Comparison of ENCODE assay signal across 20 mouse cellular contexts in the genomic region with DNA sequence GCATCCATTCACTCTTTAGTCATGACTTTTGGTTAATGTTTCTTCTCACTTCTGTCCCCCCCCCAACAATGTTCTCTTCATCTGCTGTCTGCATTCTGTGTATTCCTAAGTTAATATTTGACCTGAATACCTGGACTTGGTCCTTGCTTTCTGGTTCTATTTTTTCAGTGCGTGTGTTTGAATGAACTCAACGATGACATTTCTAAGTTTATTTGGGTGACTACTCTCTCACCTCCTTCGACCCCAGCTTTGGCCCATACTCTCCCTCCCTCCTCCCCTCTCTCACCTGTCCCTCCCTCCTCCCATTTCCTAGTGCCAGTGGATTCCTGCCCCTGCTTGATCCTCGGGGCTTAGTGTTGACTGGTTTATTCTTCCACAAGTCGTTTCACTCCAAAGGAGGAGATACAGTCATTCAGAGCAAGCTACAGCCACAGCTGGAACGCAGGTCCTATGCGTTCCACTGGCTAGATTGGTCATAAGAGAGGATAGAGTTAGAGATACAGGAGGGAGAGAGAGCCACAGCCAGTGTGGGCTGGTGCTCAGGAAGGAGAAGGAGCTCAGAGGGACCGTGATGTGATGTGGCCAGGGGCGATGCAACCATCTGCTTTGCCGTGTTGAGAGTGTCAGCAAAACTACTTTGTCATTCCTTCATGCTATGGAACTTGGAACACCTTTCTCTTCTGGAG. TPM values are rescaled to one million over a fixed set of nuclear protein-coding genes. Genes with fewer than 3 reads are reported as not detected.
DNase-seq lines count a peak whose midpoint lies in the region; ATAC-seq lines count a peak whose summit lies in the region.
"Had no signal": no experiment of that assay in that cellular context is flagged by ENCODE, and none has a peak within 500 bp of the region (broad histone marks: within the 10 kb centered on the region; RNA-seq: fewer than 3 reads in every experiment).

No protein-coding gene starts in this region.

- H3K4me3 ChIP-seq in heart, embryonic 12.5 days = no peak overlapping the region
- H3K4me3 ChIP-seq in intestine, embryonic 16.5 days (ENCODE audit: low read length) = no peak overlapping the region
- H3K4me3 ChIP-seq in kidney, embryonic 16.5 days (ENCODE audit: low read length) = no peak overlapping the region
- H3K4me3 ChIP-seq in limb, embryonic 12.5 days (replicated peaks) = no peak overlapping the region
- H3K4me3 ChIP-seq: forebrain, embryonic 15.5 days; heart, embryonic 10.5 days had no signal

- H3K9me3 ChIP-seq in heart, embryonic 12.5 days (replicated peaks) = no peaks in the 10 kb centered on the region
- H3K9me3 ChIP-seq in intestine, embryonic 16.5 days (ENCODE audit: control insufficient read depth, low read length) = no peaks in the 10 kb centered on the region
- no peaks in the 10 kb centered on the region for H3K9me3 ChIP-seq in kidney, embryonic 16.5 days (ENCODE audit: low read length)
- no peaks in the 10 kb centered on the region for H3K9me3 ChIP-seq in limb, embryonic 12.5 days
- H3K9me3 ChIP-seq: forebrain, embryonic 15.5 days; heart, embryonic 10.5 days had no signal

- H3K4me2 ChIP-seq in heart, embryonic 12.5 days = no peak overlapping the region
- 0 out of 2 replicates have a peak overlapping the region, but pooled peaks have one; percentile 11 for H3K4me2 ChIP-seq in intestine, embryonic 16.5 days (ENCODE audit: low read depth, low read length)
- no peak overlapping the region for H3K4me2 ChIP-seq in kidney, embryonic 16.5 days (replicated peaks; ENCODE audit: low read depth, low read length)
- H3K4me2 ChIP-seq in limb, embryonic 12.5 days = no peak overlapping the region
- H3K4me2 ChIP-seq: forebrain, embryonic 15.5 days; lung, embryonic 14.5 days; midbrain, embryonic 11.5 days had no signal

- no peak overlapping the region for H3K27ac ChIP-seq in heart, embryonic 12.5 days (ENCODE audit: poor library complexity, severe bottlenecking)
- H3K27ac ChIP-seq in intestine, embryonic 16.5 days (ENCODE audit: low read length) = no peak overlapping the region
- peak overlapping the region; percentile 48; the same call in 1 of the 2 replicates for H3K27ac ChIP-seq in kidney, embryonic 16.5 days (ENCODE audit: low read length)
- 0 out of 2 replicates have a peak overlapping the region, but pooled peaks have one; percentile 12 for H3K27ac ChIP-seq in limb, embryonic 12.5 days
- H3K27ac ChIP-seq: forebrain, embryonic 15.5 days; heart, embryonic 10.5 days; macrophage had no signal

- no peak for ATAC-seq in heart, embryonic 12.5 days (ENCODE audit: insufficient number of reproducible peaks, low FRiP score)
- ATAC-seq in intestine, embryonic 16.5 days = peak; percentile 82
- peak; percentile 70 for ATAC-seq in kidney, embryonic 16.5 days (ENCODE audit: low FRiP score, low TSS enrichment)
- ATAC-seq in limb, embryonic 12.5 days (ENCODE audit: insufficient number of reproducible peaks, insufficient read depth, low FRiP score, low TSS enrichment, low read depth) = no peak
- no peak for ATAC-seq in frontal cortex, adult (ENCODE audit: low TSS enrichment)
- ATAC-seq: forebrain, embryonic 15.5 days had no signal

- no peak overlapping the region for H3K9ac ChIP-seq in heart, embryonic 12.5 days
- no peak overlapping the region for H3K9ac ChIP-seq in intestine, embryonic 16.5 days (ENCODE audit: low read depth, low read length)
- no peak overlapping the region for H3K9ac ChIP-seq in kidney, embryonic 16.5 days (replicated peaks; ENCODE audit: low read length)
- H3K9ac ChIP-seq in limb, embryonic 12.5 days (replicated peaks) = no peak overlapping the region
- H3K9ac ChIP-seq: forebrain, embryonic 15.5 days; lung, embryonic 14.5 days had no signal

- 0 out of 2 replicates have a peak, but pooled peaks cover 2% of the 10 kb centered on the region for H3K4me1 ChIP-seq in heart, embryonic 12.5 days (replicated peaks)
- H3K4me1 ChIP-seq in intestine, embryonic 16.5 days (ENCODE audit: control insufficient read depth, insufficient read depth, low read length) = no peaks in the 10 kb centered on the region
- peaks cover 11% of the 10 kb centered on the region; the same call in 1 of the 2 replicates for H3K4me1 ChIP-seq in kidney, embryonic 16.5 days (ENCODE audit: insufficient read depth, low read length)
- peaks cover 26% of the 10 kb centered on the region for H3K4me1 ChIP-seq in limb, embryonic 12.5 days (replicated peaks)
- H3K4me1 ChIP-seq: forebrain, embryonic 15.5 days; heart, embryonic 10.5 days had no signal

- no peaks in the 10 kb centered on the region for H3K36me3 ChIP-seq in heart, embryonic 12.5 days
- no peaks in the 10 kb centered on the region for H3K36me3 ChIP-seq in intestine, embryonic 16.5 days (ENCODE audit: control insufficient read depth, insufficient read depth, low read length)
- H3K36me3 ChIP-seq in kidney, embryonic 16.5 days (ENCODE audit: insufficient read depth, low read length) = no peaks in the 10 kb centered on the region
- H3K36me3 ChIP-seq in limb, embryonic 12.5 days = no peaks in the 10 kb centered on the region
- H3K36me3 ChIP-seq: forebrain, embryonic 15.5 days; heart, embryonic 10.5 days had no signal

- no peaks in the 10 kb centered on the region for H3K27me3 ChIP-seq in heart, embryonic 12.5 days (replicated peaks)
- H3K27me3 ChIP-seq in intestine, embryonic 16.5 days (replicated peaks; ENCODE audit: control insufficient read depth, insufficient read depth, low read length) = no peaks in the 10 kb centered on the region
- H3K27me3 ChIP-seq in kidney, embryonic 16.5 days (ENCODE audit: insufficient read depth, low read length) = no peaks in the 10 kb centered on the region
- H3K27me3 ChIP-seq in limb, embryonic 12.5 days = no peaks in the 10 kb centered on the region
- H3K27me3 ChIP-seq: forebrain, embryonic 15.5 days had no signal

- WGBS in heart, embryonic 12.5 days = 80% methylated on average over 10 of the region's 10 CpGs
- WGBS in intestine, embryonic 16.5 days = 57% methylated on average over 10 of the region's 10 CpGs
- WGBS in kidney, embryonic 16.5 days = 56% methylated on average over 10 of the region's 10 CpGs
- 82% methylated on average over 10 of the region's 10 CpGs for WGBS in limb, embryonic 12.5 days

- peak; percentile 55 for DNase-seq in heart, adult 11 months
- no peak for DNase-seq in retina, postnatal 1 day
- DNase-seq in left cerebral cortex, postnatal 10 days (ENCODE audit: extremely low spot score in 1 of 2, low spot score in 2 of 2) = no peak
- DNase-seq: adrenal gland, postnatal 10 days; cerebellum, adult 9-11 months; gastrocnemius, postnatal 25 days; heart, postnatal 10 days; left cerebral cortex, postnatal 4 days; lung, embryonic 14.5 days; thymus, postnatal 36 days had no signal

- intact Hi-C loops in left cerebral cortex, postnatal 10 days (cut with DNase I) = no loop called here

RNA-seq across cellular contexts. Expression of gene Cabcoco1, which starts 12.2 kb away (rescaled TPM):
- 22.6 and 23.1 TPM in 2 replicates for polyA plus RNA-seq in heart, embryonic 12.5 days (2016; fragmentation: Nextera tagmentation; extraction: Ambion mirVana)
- polyA plus RNA-seq in intestine, embryonic 16.5 days (2015; fragmentation: Nextera tagmentation; extraction: Ambion mirVana) = 8.4 and 9.0 TPM in 2 replicates
- polyA plus RNA-seq in kidney, embryonic 16.5 days (2015; fragmentation: Nextera tagmentation; extraction: Ambion mirVana) = 8.6 and 8.8 TPM in 2 replicates
- 1.6 and 1.9 TPM in 2 replicates for polyA plus RNA-seq in limb, embryonic 12.5 days (2016; fragmentation: Nextera tagmentation; extraction: Ambion mirVana)
- total RNA-seq in left cerebral cortex, postnatal 10 days (2021) = 1 to 10 TPM; 1.9 to 2.1 TPM
- polyA plus RNA-seq: macrophage; small intestine, adult 2 months had no signal

Comparison
In these comparisons a context has a peak if more than half of its experiments do, and no peak if none do; other contexts are left out.
1. ATAC-seq: peak in intestine, embryonic 16.5 days (single experiment) and kidney, embryonic 16.5 days (single experiment); none in heart, embryonic 12.5 days (single experiment), limb, embryonic 12.5 days (single experiment) and frontal cortex, adult (single experiment).
2. H3K27ac ChIP-seq: peak in kidney, embryonic 16.5 days (single experiment) and limb, embryonic 12.5 days (single experiment); none in heart, embryonic 12.5 days (single experiment) and intestine, embryonic 16.5 days (single experiment).